Mouse (Mus musculus): ENCODE data around the gene AC153137.1.
"Not testable (repeated sequence)": the region's sequence is repeated elsewhere in the genome, so short reads cannot be mapped to it uniquely, and the experiment has no call there.

DNA sequence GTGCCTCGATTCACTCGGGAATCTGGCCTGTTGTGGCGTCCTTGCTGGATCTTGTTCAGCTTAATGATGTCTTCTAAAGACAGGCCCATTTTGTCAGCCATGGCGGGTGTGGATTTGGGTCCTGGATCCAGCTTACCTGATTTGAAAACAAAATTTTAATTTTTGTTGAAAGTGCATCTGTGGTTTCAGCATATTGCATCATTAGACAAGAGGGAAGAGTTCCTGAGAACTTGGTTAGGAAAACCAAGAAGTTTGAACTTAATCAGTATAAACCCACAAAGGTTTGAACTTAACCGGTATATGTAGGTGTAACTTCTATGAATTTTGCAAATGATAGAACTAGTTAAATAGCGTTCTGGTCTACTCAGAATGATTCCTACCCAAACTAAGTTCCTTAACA lies at the start of gene AC153137.1:
- not testable (repeated sequence) for TF ChIP-seq CTCF (IDR thresholded peaks at IDR 0.05; ENCODE audit: control insufficient read depth, insufficient read depth, insufficient read length); USF1 (IDR thresholded peaks at IDR 0.05; ENCODE audit: low read depth); CEBPB (IDR thresholded peaks at IDR 0.05; ENCODE audit: low read depth); MYOD1 (IDR thresholded peaks at IDR 0.05; ENCODE audit: control insufficient read depth, insufficient read length, low read depth); MYOG (IDR thresholded peaks at IDR 0.05; ENCODE audit: control insufficient read depth, extremely low read depth, insufficient read length); MAX (IDR thresholded peaks at IDR 0.05); FOSL1 (IDR thresholded peaks at IDR 0.05; ENCODE audit: insufficient read depth, low read length, poor library complexity, severe bottlenecking)
